Mouse (Mus musculus) skeletal muscle tissue, postnatal 0 days (tissue): Measurements from ENCODE around the gene Ugt2b36. TPM values are rescaled to one million over a fixed set of nuclear protein-coding genes. Genes with fewer than 3 reads are reported as not detected.

Experiments used
- polyA plus RNA-seq: library from polyadenylated mRNA; unstranded; fragments of >200 nt; fragmentation: Nextera tagmentation; extraction: Ambion mirVana; gene quantifications from 2 replicates; pipeline ENCODE4 v1.2.1, GENCODE M21; 2015

Gene Ugt2b36
- polyA plus RNA-seq: not detected in 2 replicates

GRCm38 (mm10) chr5:87092346-87093027 is at the start of gene Ugt2b36:
Gene Ugt2b36 (minus strand): TSS chr5:87092555.

GRCm38 (mm10) chr5:87140196-87140595 is 47.8 kb upstream of the Ugt2b36 start, which contains the start of gene Ugt2b5:
Gene Ugt2b5 (minus strand): TSS chr5:87140318.

Other genes starting within 250 kb of the Ugt2b36 start
- 0.08 TPM in 1 of 2 replicates, not detected in the other for gene Ugt2b34, start 185.6 kb downstream of the Ugt2b36 start, polyA plus RNA-seq
- not detected in 2 replicates for gene Ugt2b1, start 166.0 kb downstream of the Ugt2b36 start, polyA plus RNA-seq
- gene Ugt2b35, start 91.7 kb downstream of the Ugt2b36 start, polyA plus RNA-seq: 0.04 TPM in 1 of 2 replicates, not detected in the other
- 0.18 TPM in 1 of 2 replicates, not detected in the other for gene Ugt2b5, start 47.8 kb upstream of the Ugt2b36 start, polyA plus RNA-seq
- not detected in 2 replicates for gene Ugt2b37, start 162.2 kb upstream of the Ugt2b36 start, polyA plus RNA-seq
- gene Ugt2a3, start 244.6 kb upstream of the Ugt2b36 start, polyA plus RNA-seq: not detected in 2 replicates